In the genomic region with DNA sequence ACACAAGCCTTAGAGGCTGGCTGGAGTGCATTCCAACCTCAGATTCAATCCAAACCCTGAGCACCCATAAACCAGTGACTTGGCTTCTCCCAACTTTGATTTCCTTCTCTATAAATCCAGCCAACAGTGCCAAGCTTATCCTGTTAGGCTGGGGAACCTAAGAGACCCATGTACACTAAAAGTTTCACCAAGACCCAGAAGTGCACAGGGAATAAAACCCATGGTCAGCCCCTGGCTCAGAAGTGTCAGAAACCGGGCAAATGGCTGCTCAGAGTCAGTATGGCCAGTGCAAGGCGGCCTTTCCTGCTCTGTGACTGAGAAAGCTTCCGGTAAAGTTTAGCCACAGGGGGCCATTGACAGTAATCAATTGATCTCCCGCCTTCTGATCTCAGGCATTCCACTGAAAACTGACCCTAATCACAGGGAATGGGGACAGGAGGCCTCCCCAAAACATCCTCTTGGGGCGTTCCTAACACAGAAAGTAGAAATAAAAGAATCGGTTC, we compare ENCODE assay signal across 9 mouse cellular contexts. TPM values are rescaled to one million over a fixed set of nuclear protein-coding genes. Genes with fewer than 3 reads are reported as not detected.
DNase-seq lines count a peak whose midpoint lies in the region; ATAC-seq and TF ChIP-seq lines count a peak whose summit lies in the region.
"Had no signal": no experiment of that assay in that cellular context is flagged by ENCODE, and none has a peak within 500 bp of the region (broad histone marks: within the 10 kb centered on the region; RNA-seq: fewer than 3 reads in every experiment).

No protein-coding gene starts in this region.

- no peak for TF ChIP-seq POLR2A in embryonic fibroblast, embryonic 13.5 days (IDR thresholded peaks at IDR 0.05; ENCODE audit: low read depth, low read length)

- H3K9ac ChIP-seq in lung, embryonic 14.5 days: no peak overlapping the region
- no peak overlapping the region for H3K9ac ChIP-seq in limb, embryonic 12.5 days (replicated peaks)
- no peak overlapping the region for H3K9ac ChIP-seq in neural tube, embryonic 15.5 days (replicated peaks)

- H3K4me1 ChIP-seq in lung, embryonic 14.5 days (ENCODE audit: insufficient read depth): peaks cover 14% of the 10 kb centered on the region
- H3K4me1 ChIP-seq in embryonic fibroblast, embryonic 13.5 days (ENCODE audit: control insufficient read depth, insufficient read depth, low read length): peaks cover 4% of the 10 kb centered on the region; the same call in 1 of the 2 replicates
- peaks cover 30% of the 10 kb centered on the region for H3K4me1 ChIP-seq in limb, embryonic 12.5 days (replicated peaks)
- peaks cover 16% of the 10 kb centered on the region for H3K4me1 ChIP-seq in neural tube, embryonic 15.5 days

- 35% methylated on average over 6 of the region's 6 CpGs for WGBS in lung, embryonic 14.5 days
- 17% methylated on average over 6 of the region's 6 CpGs for WGBS in limb, embryonic 12.5 days
- WGBS in neural tube, embryonic 15.5 days: 12% methylated on average over 6 of the region's 6 CpGs

- no peak for DNase-seq in lung, embryonic 14.5 days
- DNase-seq in lung, postnatal 36 days: no peak
- DNase-seq in adrenal gland, postnatal 25 days: no peak
- DNase-seq in c-Kit-positive CD71-positive TER-119-positive erythroid progenitor cells, embryonic 14.5 days (ENCODE audit: low spot score): no peak
- no peak for DNase-seq in gastrocnemius, postnatal 25 days
- DNase-seq: kidney, adult 8-10 months had no signal

- peak overlapping the region; percentile 95 for H3K4me2 ChIP-seq in lung, embryonic 14.5 days
- peak overlapping the region; percentile 95 for H3K4me2 ChIP-seq in limb, embryonic 12.5 days
- H3K4me2 ChIP-seq in neural tube, embryonic 15.5 days: peak overlapping the region; percentile 98

- no peaks in the 10 kb centered on the region for H3K9me3 ChIP-seq in lung, embryonic 14.5 days (ENCODE audit: low read depth, low read length)
- H3K9me3 ChIP-seq in limb, embryonic 12.5 days: no peaks in the 10 kb centered on the region; the same call in 1 of the 2 replicates
- H3K9me3 ChIP-seq in neural tube, embryonic 15.5 days (replicated peaks): no peaks in the 10 kb centered on the region

- peak overlapping the region; percentile 52 for H3K4me3 ChIP-seq in lung, embryonic 14.5 days (ENCODE audit: low read depth, low read length)
- H3K4me3 ChIP-seq in embryonic fibroblast, embryonic 13.5 days (ENCODE audit: insufficient read depth, low read length): peak overlapping the region; percentile 68
- H3K4me3 ChIP-seq in limb, embryonic 12.5 days (replicated peaks): peak overlapping the region; percentile 55
- H3K4me3 ChIP-seq in neural tube, embryonic 15.5 days (replicated peaks): peak overlapping the region; percentile 56

- H3K36me3 ChIP-seq in lung, embryonic 14.5 days (ENCODE audit: insufficient read depth): no peaks in the 10 kb centered on the region
- H3K36me3 ChIP-seq in limb, embryonic 12.5 days: no peaks in the 10 kb centered on the region
- H3K36me3 ChIP-seq in neural tube, embryonic 15.5 days: no peaks in the 10 kb centered on the region

- no peak for TF ChIP-seq CTCF in lung, embryonic 14.5 days (IDR thresholded peaks at IDR 0.05; ENCODE audit: low read depth)
- no peak for TF ChIP-seq CTCF in embryonic fibroblast, embryonic 13.5 days (IDR thresholded peaks at IDR 0.05; ENCODE audit: borderline replicate concordance, insufficient read depth, low read length)

- H3K27ac ChIP-seq in lung, embryonic 14.5 days (ENCODE audit: low read depth): no peak overlapping the region
- H3K27ac ChIP-seq in embryonic fibroblast, embryonic 13.5 days (ENCODE audit: insufficient read depth, low read length): no peak overlapping the region
- no peak overlapping the region for H3K27ac ChIP-seq in limb, embryonic 12.5 days
- no peak overlapping the region for H3K27ac ChIP-seq in neural tube, embryonic 15.5 days (replicated peaks)

- H3K27me3 ChIP-seq in lung, embryonic 14.5 days (ENCODE audit: insufficient read depth, low read length): no peaks in the 10 kb centered on the region
- peaks cover 23% of the 10 kb centered on the region for H3K27me3 ChIP-seq in limb, embryonic 12.5 days
- H3K27me3 ChIP-seq in neural tube, embryonic 15.5 days (replicated peaks): peaks cover 22% of the 10 kb centered on the region

- ATAC-seq in lung, embryonic 14.5 days (ENCODE audit: insufficient read depth): no peak
- ATAC-seq in limb, embryonic 12.5 days (ENCODE audit: insufficient number of reproducible peaks, insufficient read depth, low FRiP score, low TSS enrichment, low read depth): no peak
- ATAC-seq in neural tube, embryonic 15.5 days (ENCODE audit: low FRiP score): no peak

RNA-seq across cellular contexts. Expression of gene Ggta1, which starts 2.6 kb away (rescaled TPM):
- 16.4 and 16.9 TPM in 2 replicates for polyA plus RNA-seq in lung, embryonic 14.5 days (2014; fragmentation: Nextera tagmentation; extraction: Ambion mirVana)
- polyA plus RNA-seq in embryonic fibroblast, embryonic 13.5 days (2011; ENCODE audit: insufficient read length, low read depth, missing spikeins): 58.5 and 77.0 TPM in 2 replicates
- 7.8 and 8.8 TPM in 2 replicates for polyA plus RNA-seq in limb, embryonic 12.5 days (2016; fragmentation: Nextera tagmentation; extraction: Ambion mirVana)
- 7.4 and 14.2 TPM in 2 replicates for polyA plus RNA-seq in neural tube, embryonic 15.5 days (2015; fragmentation: Nextera tagmentation; extraction: Ambion mirVana)
- total RNA-seq in adrenal gland, postnatal 25 days (2021): 8.1 and 13.4 TPM in 2 replicates
- 10 to 100 TPM in 1 of 2 experiments, 1 to 10 TPM in 1; 8.7 to 10.2 TPM for total RNA-seq in gastrocnemius, postnatal 25 days (2021)
